Comparison of ENCODE assay signal across 8 mouse cellular contexts in genomic region chr4:133609719-133610118, GRCm38 (mm10). TPM values are rescaled to one million over a fixed set of nuclear protein-coding genes. Genes with fewer than 3 reads are reported as not detected.
A peak's percentile ranks its signal among the peaks of the same experiment; 100 is the strongest.
DNase-seq lines count a peak whose midpoint lies in the region; ATAC-seq and TF ChIP-seq lines count a peak whose summit lies in the region.

No protein-coding gene starts in this region.

- H3K27me3 ChIP-seq in forebrain, embryonic 14.5 days (replicated peaks; ENCODE audit: control insufficient read depth, insufficient read depth, low read length): no peaks in the 10 kb centered on the region

- no peak overlapping the region for H3K27ac ChIP-seq in ES-E14 (ENCODE audit: insufficient read depth, low read depth, low read length, poor library complexity, severe bottlenecking)
- no peak overlapping the region for H3K27ac ChIP-seq in forebrain, embryonic 14.5 days (ENCODE audit: low read depth, low read length)

- no peak overlapping the region for H3K9ac ChIP-seq in ES-E14 (ENCODE audit: insufficient read depth, low read depth, low read length, poor library complexity, severe bottlenecking)
- no peak overlapping the region for H3K9ac ChIP-seq in forebrain, embryonic 14.5 days (ENCODE audit: low read length)

- TF ChIP-seq CTCF in brain, embryonic 14.5 days (IDR thresholded peaks at IDR 0.05; ENCODE audit: borderline replicate concordance, extremely low read depth, insufficient read depth, insufficient read length): peak; percentile 86

- 24% methylated on average over 6 of the region's 6 CpGs for WGBS in forebrain, embryonic 14.5 days

- H3K4me2 ChIP-seq in forebrain, embryonic 14.5 days (ENCODE audit: low read length): no peak overlapping the region

- no peak overlapping the region for H3K4me3 ChIP-seq in ES-E14 (ENCODE audit: insufficient read depth in 1 of 2, low read depth in 1 of 2, low read length in 2 of 2, poor library complexity in 1 of 2, severe bottlenecking in 1 of 2)
- no peak overlapping the region for H3K4me3 ChIP-seq in forebrain, embryonic 14.5 days (ENCODE audit: low read depth, low read length)

- H3K4me1 ChIP-seq in ES-E14 (ENCODE audit: control insufficient read depth in 2 of 2, insufficient read depth in 2 of 2, low read length in 2 of 2, poor library complexity in 1 of 2): peaks cover 16 to 32% of the 10 kb centered on the region in 2 experiments
- H3K4me1 ChIP-seq in forebrain, embryonic 14.5 days (ENCODE audit: control insufficient read depth, insufficient read depth, low read length): no peaks in the 10 kb centered on the region

- ATAC-seq in forebrain, embryonic 14.5 days: no peak
- peak; percentile 76 to 81 for ATAC-seq in hematopoietic stem cell, adult 5-6 weeks (replicated peaks in 1 of 2; ENCODE audit: insufficient read depth in 1 of 2, low FRiP score in 2 of 2, low TSS enrichment in 1 of 2, low read depth in 1 of 2, poor library complexity in 2 of 2, severe bottlenecking in 2 of 2)

- in situ Hi-C loops in ES-E14 (cut with MboI; ENCODE audit: low sequenced_read_pairs in 2 of 2, unreplicated experiment in 2 of 2): no loop called here

- no peaks in the 10 kb centered on the region for H3K9me3 ChIP-seq in ES-E14 (ENCODE audit: control insufficient read depth, insufficient read depth, low read depth, low read length)
- 0 out of 2 replicates have a peak, but pooled peaks cover 3% of the 10 kb centered on the region for H3K9me3 ChIP-seq in forebrain, embryonic 14.5 days (replicated peaks; ENCODE audit: control insufficient read depth, low read length)

- peak; percentile 75 for DNase-seq in ES-E14 (ENCODE audit: low read depth, low spot score)
- peak; percentile 69 for DNase-seq in brain, embryonic 14.5 days (ENCODE audit: low read depth)
- peak; percentile 75 for DNase-seq in forebrain, embryonic 14.5 days (ENCODE audit: low spot score)
- peak; percentile 45 for DNase-seq in layer of hippocampus, adult 9-10 months (ENCODE audit: low spot score)
- peak; percentile 92 for DNase-seq in lung, postnatal 10 days
- peak; percentile 67 to 80 for DNase-seq in right cerebral cortex, postnatal 10 days (ENCODE audit: low spot score in 2 of 2)
- DNase-seq in urinary bladder, postnatal 14 days (ENCODE audit: low spot score): peak; percentile 91

- peaks cover 42% of the 10 kb centered on the region for H3K36me3 ChIP-seq in ES-E14 (ENCODE audit: control insufficient read depth, insufficient read depth, low read length, poor library complexity, severe bottlenecking)
- peaks cover 47% of the 10 kb centered on the region for H3K36me3 ChIP-seq in forebrain, embryonic 14.5 days (ENCODE audit: control insufficient read depth, insufficient read depth, low read length)

- TF ChIP-seq POLR2A in brain, embryonic 14.5 days (IDR thresholded peaks at IDR 0.05; ENCODE audit: borderline replicate concordance, extremely low read depth, insufficient read depth, insufficient read length, poor library complexity, severe bottlenecking): no peak

TF ChIP-seq in ES-E14, 5 proteins besides CTCF, POLR2A, EP300 and RAD21:
- no peak for TF ChIP-seq ZNF384 (IDR thresholded peaks at IDR 0.05; ENCODE audit: low read depth, low read length)
- 0 out of 2 replicates have a peak, but pooled peaks have one; percentile 30 for TF ChIP-seq ZC3H11A (IDR thresholded peaks at IDR 0.05; ENCODE audit: borderline replicate concordance, low read depth, low read length)

RNA-seq across cellular contexts. Expression of gene Sfn, which starts 7.8 kb away (rescaled TPM):
- total RNA-seq in ES-E14 (2012; rRNA removed): 35.8 and 46.6 TPM in 2 replicates
- 10.0 and 11.9 TPM in 2 replicates for polyA plus RNA-seq in brain, embryonic 14.5 days (2012; rRNA removed)
- polyA plus RNA-seq in forebrain, embryonic 14.5 days (2014; fragmentation: Nextera tagmentation; extraction: Ambion mirVana): 0.84 and 1.1 TPM in 2 replicates
- 3.4 and 7.9 TPM in 2 replicates for total RNA-seq in hematopoietic stem cell, adult 5-6 weeks (2017)

RNA-seq across cellular contexts. Expression of gene Gpn2, which starts 25.6 kb away (rescaled TPM):
- 39.5 and 52.6 TPM in 2 replicates for total RNA-seq in ES-E14 (2012; rRNA removed)
- 37.7 and 56.8 TPM in 2 replicates for polyA plus RNA-seq in brain, embryonic 14.5 days (2012; rRNA removed)
- polyA plus RNA-seq in forebrain, embryonic 14.5 days (2014; fragmentation: Nextera tagmentation; extraction: Ambion mirVana): 29.3 and 30.1 TPM in 2 replicates
- 15.1 and 21.8 TPM in 2 replicates for total RNA-seq in hematopoietic stem cell, adult 5-6 weeks (2017)

RNA-seq across cellular contexts. Expression of gene Gpatch3, which starts 35.2 kb away (rescaled TPM):
- 14.4 and 19.9 TPM in 2 replicates for total RNA-seq in ES-E14 (2012; rRNA removed)
- polyA plus RNA-seq in brain, embryonic 14.5 days (2012; rRNA removed): 5.9 and 7.5 TPM in 2 replicates
- 6.5 and 6.6 TPM in 2 replicates for polyA plus RNA-seq in forebrain, embryonic 14.5 days (2014; fragmentation: Nextera tagmentation; extraction: Ambion mirVana)
- total RNA-seq in hematopoietic stem cell, adult 5-6 weeks (2017): 11.9 and 20.9 TPM in 2 replicates

RNA-seq across cellular contexts. Expression of gene Zdhhc18, which starts 40.2 kb away (rescaled TPM):
- 39.0 and 55.8 TPM in 2 replicates for total RNA-seq in ES-E14 (2012; rRNA removed)
- 34.4 and 39.9 TPM in 2 replicates for polyA plus RNA-seq in brain, embryonic 14.5 days (2012; rRNA removed)
- 2.0 and 2.5 TPM in 2 replicates for polyA plus RNA-seq in forebrain, embryonic 14.5 days (2014; fragmentation: Nextera tagmentation; extraction: Ambion mirVana)
- 10.0 and 27.3 TPM in 2 replicates for total RNA-seq in hematopoietic stem cell, adult 5-6 weeks (2017)

RNA-seq across cellular contexts. Expression of gene Nr0b2, which starts 56.5 kb away (rescaled TPM):
- 0.31 and 0.32 TPM in 2 replicates for total RNA-seq in ES-E14 (2012; rRNA removed)
- polyA plus RNA-seq in brain, embryonic 14.5 days (2012; rRNA removed): not detected in 2 replicates
- polyA plus RNA-seq in forebrain, embryonic 14.5 days (2014; fragmentation: Nextera tagmentation; extraction: Ambion mirVana): not detected in 2 replicates
- total RNA-seq in hematopoietic stem cell, adult 5-6 weeks (2017): not detected in 2 replicates
